Mouse (Mus musculus): Measurements from ENCODE around the gene Dbf4. TPM values are rescaled to one million over a fixed set of nuclear protein-coding genes. Genes with fewer than 3 reads are reported as not detected.

The Dbf4 gene
- 59.5 and 61.9 TPM in 2 replicates for total RNA-seq (2014; fragmentation: Nextera tagmentation)
- 71.9 and 80.9 TPM in 2 replicates for total RNA-seq (2017)

GRCm38 (mm10) chr5:8422157-8422931, at the start of gene Dbf4, which contains the start of gene Slc25a40:
Gene Dbf4, minus strand, starts transcription at chr5:8422716.
Gene Slc25a40, plus strand, starts transcription at chr5:8422850.
- ATAC-seq (replicated peaks; ENCODE audit: low FRiP score, low TSS enrichment, poor library complexity, severe bottlenecking), result peak; percentile 85

DNA sequence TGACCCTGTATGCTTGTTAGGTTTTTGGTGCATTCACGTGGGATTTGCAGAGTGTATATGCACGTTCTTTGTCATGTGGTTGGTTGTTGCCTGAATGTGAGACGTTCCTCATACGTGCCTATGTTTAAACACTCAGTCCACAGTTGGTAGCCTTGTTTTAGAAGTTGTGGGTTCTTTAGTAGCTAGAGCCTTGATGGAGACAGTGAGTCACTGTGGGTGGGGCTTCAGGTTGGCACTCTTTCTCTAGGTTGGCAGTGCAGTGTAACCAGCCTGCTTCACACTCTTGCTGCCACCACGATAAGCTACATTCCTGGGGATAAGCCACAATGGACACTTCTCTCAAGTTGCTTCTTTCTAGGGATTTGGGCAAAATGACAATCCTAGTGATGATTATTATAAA, 34.0 kb upstream of the Dbf4 start:
- no peak for ATAC-seq (replicated peaks; ENCODE audit: low FRiP score, low TSS enrichment, poor library complexity, severe bottlenecking)

DNA sequence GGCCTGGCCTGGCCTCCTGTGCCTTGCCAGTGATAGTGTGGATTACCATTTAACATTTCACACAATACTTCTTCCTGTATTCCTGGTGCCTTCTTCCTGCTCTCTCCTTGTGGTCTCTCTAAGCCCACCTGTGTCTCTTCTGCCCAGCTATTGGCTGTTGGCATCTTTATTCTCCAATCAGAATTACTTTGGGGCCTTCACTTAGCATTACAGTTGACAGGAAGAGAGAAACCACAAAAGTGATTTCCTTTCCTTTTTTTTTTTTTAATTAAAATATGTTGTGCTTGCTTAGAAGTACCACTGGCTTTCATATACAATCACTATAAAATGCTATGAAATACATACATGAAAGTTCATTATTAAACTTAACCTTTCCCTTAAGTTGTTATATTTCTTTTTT, 33.0 kb upstream of the Dbf4 start:
- ATAC-seq (replicated peaks; ENCODE audit: low FRiP score, low TSS enrichment, poor library complexity, severe bottlenecking), result no peak

DNA sequence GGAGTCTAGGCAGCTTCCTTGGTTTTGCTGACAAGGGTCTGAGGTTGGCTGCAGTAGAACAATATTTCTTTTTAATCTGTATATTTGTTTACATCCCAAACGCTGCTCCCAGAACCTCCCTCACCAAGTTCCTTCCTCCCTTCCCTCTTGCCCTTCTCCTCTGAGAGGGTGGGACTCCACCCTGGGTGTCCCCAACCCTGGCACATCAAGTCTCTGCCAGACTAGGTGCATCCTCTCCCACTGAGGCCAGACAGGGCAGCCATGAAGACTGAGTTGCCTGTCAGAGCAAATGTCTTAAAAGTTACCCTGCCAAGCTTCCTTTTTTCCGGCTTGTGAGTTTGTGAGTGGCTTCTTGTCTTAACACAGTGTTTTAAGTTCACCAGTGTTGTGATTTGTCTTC, 16.6 kb upstream of the Dbf4 start:
- no peak for ATAC-seq (replicated peaks; ENCODE audit: low FRiP score, low TSS enrichment, poor library complexity, severe bottlenecking)

GRCm38 (mm10) chr5:8437481-8438156, 15.1 kb upstream of the Dbf4 start:
- ATAC-seq (replicated peaks; ENCODE audit: low FRiP score, low TSS enrichment, poor library complexity, severe bottlenecking), result no peak

DNA sequence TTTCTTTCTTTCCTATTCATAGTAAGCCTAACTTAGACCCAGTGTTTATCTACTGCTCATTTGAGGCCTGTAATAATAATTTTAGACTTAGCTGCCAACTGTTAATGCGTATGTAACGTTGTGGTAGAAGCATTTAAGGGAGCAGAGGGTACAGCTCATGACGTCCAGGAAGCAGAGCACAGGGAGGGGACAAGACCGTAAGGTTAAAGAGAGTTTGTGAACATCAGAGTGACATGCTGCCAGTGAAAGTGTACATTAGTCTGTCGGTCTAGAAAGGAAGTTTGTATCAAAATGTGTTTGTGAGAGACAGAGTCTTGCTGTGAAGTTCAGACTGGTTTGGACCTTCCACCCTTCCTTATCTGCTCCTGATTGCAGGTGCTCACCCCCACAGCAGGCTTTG, 3.4 kb upstream of the Dbf4 start:
- ATAC-seq (replicated peaks; ENCODE audit: low FRiP score, low TSS enrichment, poor library complexity, severe bottlenecking), result no peak

DNA sequence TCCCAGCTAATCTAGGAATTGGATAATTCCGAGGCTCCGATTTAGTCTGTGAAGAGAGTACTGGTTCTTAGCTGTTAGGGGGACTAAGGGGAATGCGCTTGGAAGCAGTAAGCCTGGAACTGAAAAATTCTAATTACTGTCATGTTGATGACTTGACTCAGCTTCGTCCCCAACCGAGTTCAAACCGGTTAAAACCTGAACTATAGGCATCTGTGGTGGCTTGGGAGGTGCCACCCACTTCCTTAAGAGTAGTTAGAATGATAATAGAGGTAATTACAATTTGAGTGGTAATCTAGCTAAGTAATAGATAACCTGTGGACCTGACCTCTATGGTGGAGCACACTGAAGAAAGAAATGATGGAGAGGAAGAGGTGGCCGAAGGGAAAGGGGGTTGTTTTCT, 1.6 kb upstream of the Dbf4 start:
- 0 out of 2 replicates have a peak, but pooled peaks have one; percentile 4 for ATAC-seq (replicated peaks; ENCODE audit: low FRiP score, low TSS enrichment, poor library complexity, severe bottlenecking)

GRCm38 (mm10) chr5:8422932-8423928, 714 bp upstream of the Dbf4 start:
- peak; percentile 46; the same call in 1 of the 2 replicates for ATAC-seq (replicated peaks; ENCODE audit: low FRiP score, low TSS enrichment, poor library complexity, severe bottlenecking)

GRCm38 (mm10) chr5:8421424-8421823, 1.1 kb downstream of the Dbf4 start:
- ATAC-seq (replicated peaks; ENCODE audit: low FRiP score, low TSS enrichment, poor library complexity, severe bottlenecking), result no peak

- no peak for ATAC-seq (replicated peaks; ENCODE audit: low FRiP score, low TSS enrichment, poor library complexity, severe bottlenecking)
These were observed 5.1 kb downstream of the Dbf4 start for GRCm38 (mm10) chr5:8417443-8417842.

- ATAC-seq (replicated peaks; ENCODE audit: low FRiP score, low TSS enrichment, poor library complexity, severe bottlenecking), result no peak
These were observed 5.7 kb downstream of the Dbf4 start for GRCm38 (mm10) chr5:8416683-8417413.

DNA sequence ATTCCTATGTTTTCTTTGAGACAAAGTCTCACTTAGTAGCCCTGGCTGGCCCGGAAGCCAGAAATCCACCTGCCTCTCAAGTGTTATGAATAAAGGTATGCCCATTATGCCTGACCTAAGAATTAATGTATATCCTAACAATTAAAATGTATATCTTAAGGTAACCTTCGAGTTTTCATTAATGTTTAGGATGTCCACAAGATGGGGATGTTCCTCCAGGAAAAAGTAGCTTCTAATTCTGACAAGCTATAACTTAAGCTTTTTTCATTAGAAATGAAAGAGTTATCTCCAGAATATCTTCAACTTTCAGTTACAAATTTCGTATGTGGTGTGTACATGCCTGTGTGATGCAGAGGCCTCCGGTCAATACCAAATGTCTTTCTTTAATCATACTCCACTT, 13.8 kb downstream of the Dbf4 start:
- ATAC-seq (replicated peaks; ENCODE audit: low FRiP score, low TSS enrichment, poor library complexity, severe bottlenecking), result no peak

GRCm38 (mm10) chr5:8397587-8398249, 24.8 kb downstream of the Dbf4 start:
- no peak for ATAC-seq (replicated peaks; ENCODE audit: low FRiP score, low TSS enrichment, poor library complexity, severe bottlenecking)

- ATAC-seq (replicated peaks; ENCODE audit: low FRiP score, low TSS enrichment, poor library complexity, severe bottlenecking), result no peak
These were observed 28.5 kb downstream of the Dbf4 start for GRCm38 (mm10) chr5:8393891-8394583.

DNA sequence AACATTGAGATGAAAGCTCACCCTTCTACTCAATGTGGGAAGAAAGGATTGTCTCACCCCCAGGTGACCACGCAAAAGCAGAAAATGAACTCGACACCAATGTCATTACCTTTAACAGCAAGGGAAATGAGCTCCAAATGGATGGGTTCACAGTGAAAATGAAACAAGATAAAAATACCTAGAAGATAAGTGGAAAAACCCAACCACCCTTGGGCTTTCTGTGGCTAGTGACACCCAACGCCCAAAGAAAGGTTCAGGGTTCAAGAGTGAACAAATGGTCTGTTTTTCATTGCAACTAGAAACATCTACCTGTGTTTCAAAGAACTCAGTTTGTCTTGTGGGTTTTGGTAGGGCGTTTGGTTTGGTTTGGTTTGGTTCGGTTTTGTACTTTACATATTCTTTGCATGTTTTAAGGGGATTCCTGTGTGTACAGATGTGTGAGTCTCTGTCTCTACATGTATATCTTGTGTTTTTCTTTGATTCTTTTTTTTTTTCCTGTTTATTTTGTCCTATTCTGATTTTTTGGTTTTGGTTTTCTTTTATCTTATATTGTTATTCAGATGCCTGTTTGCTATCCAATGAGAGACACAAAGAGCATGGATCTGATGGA, 48.1 kb downstream of the Dbf4 start:
- ATAC-seq (replicated peaks; ENCODE audit: low FRiP score, low TSS enrichment, poor library complexity, severe bottlenecking), result no peak

DNA sequence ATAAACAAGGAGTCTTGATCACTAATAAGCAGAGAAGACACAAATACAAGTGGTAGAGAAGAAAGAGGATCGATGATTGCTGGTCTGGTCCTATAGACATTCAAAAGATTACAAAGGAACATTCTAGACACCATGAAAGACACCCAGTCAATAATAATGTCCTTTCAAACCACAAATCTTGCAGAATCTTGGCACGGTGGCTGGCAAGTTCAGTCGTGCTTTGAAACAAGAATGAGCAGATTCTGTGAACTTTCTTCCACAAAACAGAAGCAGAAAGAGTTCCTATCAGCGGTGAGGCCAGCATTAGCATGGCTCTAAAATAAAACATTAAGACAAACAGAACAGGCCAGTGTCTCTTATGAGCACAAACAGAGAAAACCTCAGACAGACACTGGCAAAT, 49.1 kb downstream of the Dbf4 start:
- no peak for ATAC-seq (replicated peaks; ENCODE audit: low FRiP score, low TSS enrichment, poor library complexity, severe bottlenecking)

- peak; percentile 50; the same call in 1 of the 2 replicates for ATAC-seq (replicated peaks; ENCODE audit: low FRiP score, low TSS enrichment, poor library complexity, severe bottlenecking)
These were observed 53.7 kb downstream of the Dbf4 start for GRCm38 (mm10) chr5:8368781-8369180.

DNA sequence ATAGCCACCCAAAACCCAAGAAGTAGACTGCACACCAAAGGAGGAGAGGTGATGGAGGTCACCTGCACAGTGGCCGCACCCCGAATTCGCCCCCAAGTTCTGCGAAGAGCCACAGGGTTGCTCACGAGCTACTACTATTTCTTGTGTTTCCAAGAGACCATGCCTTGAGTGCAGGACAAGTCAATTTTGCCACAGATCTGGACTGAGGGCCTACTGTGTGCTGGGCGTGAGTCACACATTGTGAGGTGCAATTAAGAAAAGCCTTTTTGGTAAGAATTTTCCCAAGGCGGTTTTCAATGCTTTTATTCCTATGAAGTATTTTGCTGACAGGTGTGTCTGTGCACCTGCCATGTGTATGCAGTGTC, 54.2 kb downstream of the Dbf4 start:
- ATAC-seq (replicated peaks; ENCODE audit: low FRiP score, low TSS enrichment, poor library complexity, severe bottlenecking), result no peak

Data from megakaryocyte-erythroid progenitor cell, adult 5-6 weeks (primary cell).